Mouse (Mus musculus) lung, embryonic 16.5 days (tissue): ENCODE data around the gene Nipsnap1. TPM values are rescaled to one million over a fixed set of nuclear protein-coding genes. Genes with fewer than 3 reads are reported as not detected.

Experiments used
- ATAC-seq: fragments of 200-750 bp; cut with Nextera tagmentation; 2 replicates; pipeline ENCODE4 v1.8.0; 2017; ENCODE audit warnings: low read depth, mild to moderate bottlenecking, moderate library complexity
- H3K27ac ChIP-seq: fragments of 300-500 bp; sonication (generic); 2 replicates; pipeline ENCODE4 v1.5.1; 2014; ENCODE audit warnings: mild to moderate bottlenecking, control low read depth, low read length
- H3K27me3 ChIP-seq: fragments of 300-500 bp; sonication (generic); 2 replicates; pipeline ENCODE4 v1.6.1; 2014; ENCODE audit warnings: low read depth, low read length, mixed read lengths; ENCODE audit not compliant: control insufficient read depth, insufficient read depth
- H3K36me3 ChIP-seq: fragments of 300-500 bp; sonication (generic); 2 replicates; pipeline ENCODE4 v1.6.1; 2014; ENCODE audit warnings: low read length; ENCODE audit not compliant: control insufficient read depth, insufficient read depth
- H3K4me1 ChIP-seq: fragments of 300-500 bp; sonication (generic); replicated peaks from 2 replicates; pipeline ENCODE4 v1.6.1; 2014; ENCODE audit warnings: low read length, mixed read lengths; ENCODE audit not compliant: control insufficient read depth, insufficient read depth
- H3K4me2 ChIP-seq: fragments of 300-500 bp; sonication (generic); 2 replicates; pipeline ENCODE4 v1.6.1; 2014; ENCODE audit warnings: low read depth, low read length, control low read depth
- H3K4me3 ChIP-seq: fragments of 300-500 bp; sonication (generic); 2 replicates; pipeline ENCODE4 v1.5.1; 2014; ENCODE audit warnings: mild to moderate bottlenecking, low read length, control low read depth
- H3K9ac ChIP-seq: fragments of 300-500 bp; sonication (generic); 2 replicates; pipeline ENCODE4 v1.6.1; 2014; ENCODE audit warnings: low read length, control low read depth
- H3K9me3 ChIP-seq: fragments of 300-500 bp; sonication (generic); 2 replicates; pipeline ENCODE4 v1.6.1; 2016; ENCODE audit warnings: low read length; ENCODE audit not compliant: control insufficient read depth
- WGBS: fragments of 180-500 bp; shearing (Covaris S2); extraction: QIAGEN DNeasy Blood & Tissue Kit; methylation state at CpG from one replicate; pipeline ENCODE4 v1.1.7; 2014; 5-methylcytosine and 5-hydroxymethylcytosine counted together
- microRNA-seq: library from miRNA; unstranded; fragments of <30 nt; microRNA quantifications from one replicate; pipeline ENCODE4, GENCODE M21; 2016
- polyA plus RNA-seq: library from polyadenylated mRNA; unstranded; fragments of >200 nt; fragmentation: Nextera tagmentation; extraction: Ambion mirVana; gene quantifications from 2 replicates; pipeline ENCODE4 v1.2.1, GENCODE M21; 2015

The Nipsnap1 gene
- polyA plus RNA-seq, 1 experiment from 2014 or later = 30.1 TPM

DNA sequence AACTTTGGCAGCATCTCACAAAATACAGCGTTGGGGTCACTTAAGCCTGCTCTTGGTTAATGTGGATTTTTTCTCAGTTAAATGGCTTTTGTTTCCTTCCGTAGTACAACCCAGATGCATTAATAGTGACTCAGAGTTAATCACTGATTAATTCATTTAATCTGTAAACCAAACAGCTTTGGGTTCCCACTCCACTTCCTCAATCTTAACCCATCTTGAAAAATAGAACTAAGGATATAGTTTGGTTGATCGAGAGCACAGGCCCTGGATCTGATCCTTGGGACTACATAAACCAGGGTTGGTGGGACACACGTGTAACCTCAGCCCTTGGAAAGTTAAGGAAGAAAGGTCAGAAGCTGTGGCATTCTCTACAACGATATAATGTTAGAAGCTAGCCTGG, 62.5 kb downstream of the Nipsnap1 start:
- WGBS = 77% methylated on average over 5 of the region's 5 CpGs
- H3K9ac ChIP-seq = no peak overlapping the region
- H3K36me3 ChIP-seq = no peaks in the 10 kb centered on the region
- H3K27ac ChIP-seq = no peak overlapping the region
- no peaks in the 10 kb centered on the region for H3K9me3 ChIP-seq
- no peaks in the 10 kb centered on the region for H3K27me3 ChIP-seq
- ATAC-seq = no peak
- no peak overlapping the region for H3K4me2 ChIP-seq
- no peak overlapping the region for H3K4me3 ChIP-seq
- H3K4me1 ChIP-seq = no peaks in the 10 kb centered on the region

Small RNAs within 50 kb of the gene (microRNA-seq; reads per million reads assigned to microRNA genes)
- gene Mir6918 = not detected

Other genes with a start within 250 kb of the Nipsnap1 start
- gene Ascc2, start 236.2 kb upstream of the Nipsnap1 start, polyA plus RNA-seq = 34.1 and 35.9 TPM in 2 replicates
- gene Uqcr10, start 169.6 kb upstream of the Nipsnap1 start, polyA plus RNA-seq = 806 and 839 TPM in 2 replicates
- 76.5 and 80.0 TPM in 2 replicates for gene Zmat5, start 169.3 kb upstream of the Nipsnap1 start, polyA plus RNA-seq
- 0.14 and 0.28 TPM in 2 replicates for gene Cabp7, start 127.2 kb upstream of the Nipsnap1 start, polyA plus RNA-seq
- 40.1 and 41.6 TPM in 2 replicates for gene Nf2, start 24.4 kb upstream of the Nipsnap1 start, polyA plus RNA-seq
- 29.6 and 30.7 TPM in 2 replicates for gene Thoc5, start 21.4 kb downstream of the Nipsnap1 start, polyA plus RNA-seq
- gene Nefh, start 74.1 kb downstream of the Nipsnap1 start, polyA plus RNA-seq = 0.26 TPM in 2 replicates
- gene Ap1b1, start 112.9 kb downstream of the Nipsnap1 start, polyA plus RNA-seq = 46.0 and 48.3 TPM in 2 replicates
- 0.45 and 0.92 TPM in 2 replicates for gene Rasl10a, start 184.2 kb downstream of the Nipsnap1 start, polyA plus RNA-seq
- gene Gas2l1, start 191.4 kb downstream of the Nipsnap1 start, polyA plus RNA-seq = 18.6 and 19.3 TPM in 2 replicates
- gene Rhbdd3, start 225.0 kb downstream of the Nipsnap1 start, polyA plus RNA-seq = 23.8 and 26.3 TPM in 2 replicates
- 709 and 717 TPM in 2 replicates for gene Ewsr1, start 225.3 kb downstream of the Nipsnap1 start, polyA plus RNA-seq